Mouse (Mus musculus): ENCODE measurements around the gene Fam71e2.

Gene Fam71e2

GRCm38 (mm10) chr7:4739544-4740275 is 31.4 kb downstream of the Fam71e2 start, which contains the start of gene Kmt5c:
Gene Kmt5c (plus strand): TSS chr7:4740115.
- peak; percentile 100 for DNase-seq (ENCODE audit: low read depth, low spot score)

GRCm38 (mm10) chr7:4739041-4739543 is 32.0 kb downstream of the Fam71e2 start:
- DNase-seq (ENCODE audit: low read depth, low spot score), result no peak

GRCm38 (mm10) chr7:4732968-4733392 is 38.1 kb downstream of the Fam71e2 start:
- DNase-seq (ENCODE audit: low read depth, low spot score), result no peak

- DNase-seq (ENCODE audit: low read depth, low spot score), result no peak
These were observed 40.0 kb downstream of the Fam71e2 start for GRCm38 (mm10) chr7:4731090-4731489.

- DNase-seq (ENCODE audit: low read depth, low spot score), result no peak
These were observed 45.9 kb downstream of the Fam71e2 start, which contains the start of gene Tmem150b for GRCm38 (mm10) chr7:4725169-4725568. Gene Tmem150b (minus strand): TSS chr7:4725249.

- no peak for DNase-seq (ENCODE audit: low read depth, low spot score)
These were observed 46.7 kb downstream of the Fam71e2 start for GRCm38 (mm10) chr7:4724359-4724758.

- no peak for DNase-seq (ENCODE audit: low read depth, low spot score)
These were observed 47.6 kb downstream of the Fam71e2 start for GRCm38 (mm10) chr7:4723508-4723907.

GRCm38 (mm10) chr7:4719276-4719675 is 51.8 kb downstream of the Fam71e2 start:
- DNase-seq (ENCODE audit: low read depth, low spot score), result no peak

- no peak for DNase-seq (ENCODE audit: low read depth, low spot score)
These were observed 54.1 kb downstream of the Fam71e2 start for GRCm38 (mm10) chr7:4716955-4717354.

- DNase-seq (ENCODE audit: low read depth, low spot score), result no peak
These were observed 58.5 kb downstream of the Fam71e2 start for GRCm38 (mm10) chr7:4712594-4712993.

- DNase-seq (ENCODE audit: low read depth, low spot score), result peak; percentile 88
These were observed 66.0 kb downstream of the Fam71e2 start for GRCm38 (mm10) chr7:4705098-4705497.
